Mouse (Mus musculus): ENCODE measurements around the gene Astn2.

Astn2 gene

GRCm38 (mm10) chr4:66310315-66311020 lies 93.9 kb downstream of the Astn2 start:
- DNase-seq = no peak

DNA sequence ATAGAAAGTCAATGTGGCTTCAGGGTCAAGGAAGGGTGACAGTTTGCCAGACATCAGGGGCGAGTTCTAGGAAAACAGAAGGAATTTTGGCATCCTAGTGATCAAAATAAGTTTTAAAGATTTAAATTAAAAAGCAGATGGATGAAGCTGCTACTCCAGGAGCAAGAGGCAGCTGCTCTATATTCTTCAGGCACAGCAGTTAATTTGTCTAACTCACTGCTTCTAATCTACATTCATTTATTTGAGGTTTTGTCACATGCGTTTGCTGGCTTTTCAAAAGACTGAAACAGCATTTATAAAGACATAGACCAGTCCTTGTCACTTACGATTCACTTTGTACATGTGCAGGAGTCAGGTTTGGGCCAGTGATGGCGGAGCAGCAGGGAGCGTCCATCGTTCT lies 98.0 kb downstream of the Astn2 start:
- no peak for DNase-seq

- DNase-seq = peak; percentile 52 to 63
These were observed 101.6 kb downstream of the Astn2 start for GRCm38 (mm10) chr4:66302686-66303310.

GRCm38 (mm10) chr4:66285034-66285433 lies 119.4 kb downstream of the Astn2 start:
- no peak for DNase-seq

DNA sequence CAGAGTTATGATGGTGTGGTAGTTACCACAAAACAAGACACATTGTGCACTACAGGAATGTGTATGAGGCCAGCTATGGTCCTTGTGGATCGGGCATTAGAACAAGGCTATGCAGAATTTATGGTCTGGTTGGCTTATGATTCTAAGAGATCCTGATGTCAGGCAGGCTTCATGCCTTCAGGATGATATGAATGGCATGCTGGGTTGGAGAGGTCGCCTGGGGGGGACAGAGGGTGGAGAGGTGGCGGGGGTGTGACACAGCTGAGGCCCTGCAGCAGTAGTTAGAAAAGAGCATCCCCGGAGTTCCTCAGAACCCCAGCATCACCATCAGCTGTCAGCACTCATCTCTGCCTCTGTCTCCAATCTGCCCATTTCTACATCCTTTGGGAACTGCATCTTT lies 128.3 kb downstream of the Astn2 start:
- peak in 1 of 2 experiments; percentile 7 for DNase-seq

DNA sequence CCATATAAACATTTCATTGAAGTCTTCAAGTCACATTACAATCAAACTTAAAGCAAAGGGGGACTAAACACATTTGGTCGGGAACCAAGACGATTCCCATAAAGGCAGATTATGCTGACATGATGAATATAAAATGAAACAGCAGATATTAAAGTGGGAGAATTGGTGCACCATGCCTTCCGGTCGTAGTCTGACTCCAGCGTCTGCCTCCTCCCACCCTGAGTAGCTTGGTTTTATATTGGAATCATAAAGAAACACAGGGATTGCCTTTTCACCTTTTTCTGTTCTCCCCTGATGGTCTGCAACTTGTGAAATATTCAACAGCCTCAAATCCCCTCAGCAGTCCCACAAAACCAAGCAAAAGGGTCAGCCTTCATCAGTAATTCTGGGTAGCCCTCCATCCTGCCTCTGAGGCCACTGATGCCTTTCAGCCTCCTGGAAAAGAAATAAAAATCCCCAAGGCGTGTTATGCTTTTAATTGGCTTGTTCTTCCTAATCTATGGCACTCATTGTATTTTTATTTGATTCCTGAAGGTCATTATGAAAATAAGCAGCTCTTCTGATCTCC lies 132.8 kb downstream of the Astn2 start:
- no peak for DNase-seq

DNA sequence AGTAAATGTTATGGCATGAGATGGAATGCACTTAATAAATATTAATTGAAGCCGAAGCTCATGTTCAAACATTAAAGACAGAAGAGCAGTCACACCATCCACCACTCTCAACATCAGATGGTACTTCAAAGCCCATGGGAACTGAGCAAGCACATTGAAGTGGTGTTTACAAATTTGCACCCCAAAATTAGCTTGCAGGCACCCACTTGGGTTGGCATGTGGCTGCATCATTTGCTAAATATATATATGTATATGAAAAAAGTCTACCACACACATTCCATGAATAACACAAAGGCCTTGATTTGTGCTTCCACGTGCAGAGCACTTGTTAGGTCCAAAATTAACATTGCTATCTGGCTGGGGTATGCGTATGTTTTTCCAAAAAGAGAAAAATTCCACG lies 140.4 kb downstream of the Astn2 start:
- no peak for DNase-seq

DNA sequence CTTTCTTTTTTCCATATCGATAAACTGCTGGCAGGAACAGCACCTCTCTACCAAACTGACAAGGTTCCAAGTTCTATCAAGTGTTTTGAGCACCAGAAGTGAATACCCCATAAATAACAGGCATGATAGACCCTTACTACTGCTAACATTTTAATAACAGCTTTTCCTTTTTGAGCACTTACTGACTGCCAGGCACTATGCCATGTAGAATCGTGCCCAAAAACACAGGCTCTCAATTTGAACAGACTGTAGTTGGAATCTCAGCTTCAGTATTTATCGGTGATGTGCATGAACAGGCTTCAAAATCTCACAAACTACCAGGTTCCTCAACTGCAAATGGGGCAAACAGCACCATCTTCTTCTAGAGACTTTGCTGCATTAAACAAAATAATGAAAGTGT lies 143.1 kb downstream of the Astn2 start:
- peak; percentile 28 to 64 for DNase-seq

- no peak for DNase-seq
These were observed 145.5 kb downstream of the Astn2 start for GRCm38 (mm10) chr4:66258905-66259304.

- DNase-seq = no peak
These were observed 149.5 kb downstream of the Astn2 start for GRCm38 (mm10) chr4:66254695-66255492.

- no peak for DNase-seq
These were observed 155.9 kb downstream of the Astn2 start for GRCm38 (mm10) chr4:66248521-66248920.

GRCm38 (mm10) chr4:66242683-66243082 lies 161.7 kb downstream of the Astn2 start:
- peak in 1 of 2 experiments; percentile 32 for DNase-seq

DNA sequence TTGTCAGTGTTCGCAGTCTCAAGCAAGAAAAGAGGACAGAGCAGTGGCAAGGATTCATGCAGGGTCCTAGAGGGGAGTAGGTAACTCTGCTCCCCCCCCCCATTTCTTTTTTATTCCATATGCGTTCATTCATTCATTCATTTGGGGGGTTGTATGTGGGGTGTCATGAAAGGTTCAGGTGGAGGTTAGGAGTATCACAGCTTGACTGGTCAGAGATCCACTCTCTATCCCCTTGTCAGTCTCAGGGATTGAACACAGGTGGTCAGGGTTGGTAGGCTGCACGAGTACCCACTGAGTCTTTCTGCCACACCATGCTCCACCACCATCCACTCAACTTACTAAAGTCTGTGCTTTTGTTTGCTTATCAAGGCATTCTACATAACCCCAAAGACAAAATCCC lies 171.6 kb downstream of the Astn2 start:
- no peak for DNase-seq

GRCm38 (mm10) chr4:66232350-66232749 lies 172.1 kb downstream of the Astn2 start:
- no peak for DNase-seq

- no peak for DNase-seq
These were observed 173.7 kb downstream of the Astn2 start for GRCm38 (mm10) chr4:66230735-66231134.

GRCm38 (mm10) chr4:66222602-66223317 lies 181.7 kb downstream of the Astn2 start:
- DNase-seq = peak in 1 of 2 experiments; percentile 27

DNA sequence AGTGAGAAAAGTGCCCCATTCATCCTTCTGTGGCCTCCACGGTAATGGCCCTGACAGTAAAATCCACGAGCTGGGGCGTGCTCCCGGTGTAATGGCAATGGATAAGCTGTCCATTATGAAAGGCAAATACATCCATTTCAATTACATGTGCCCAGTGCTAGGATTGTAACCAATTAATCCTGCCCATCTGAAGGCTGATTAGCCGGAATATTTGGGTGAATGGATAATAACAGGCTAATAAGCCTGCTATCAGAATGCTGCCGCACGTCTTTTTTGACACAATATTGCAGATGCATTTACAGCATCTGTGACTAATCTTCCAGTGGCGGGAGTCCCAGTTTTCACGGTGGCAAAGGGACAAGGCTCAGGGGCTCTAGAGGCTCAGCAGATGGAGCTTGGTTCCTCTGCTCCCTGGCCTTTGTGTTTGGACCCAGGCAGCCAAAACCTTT lies 189.2 kb downstream of the Astn2 start:
- peak; percentile 74 to 77 for DNase-seq

- DNase-seq = peak; percentile 54 to 62
These were observed 214.8 kb downstream of the Astn2 start for GRCm38 (mm10) chr4:66189636-66190035.

GRCm38 (mm10) chr4:66175887-66176533 lies 228.4 kb downstream of the Astn2 start:
- no peak for DNase-seq

GRCm38 (mm10) chr4:66171583-66171982 lies 232.8 kb downstream of the Astn2 start:
- DNase-seq = peak; percentile 43 to 54

- no peak for DNase-seq
These were observed 233.6 kb downstream of the Astn2 start for GRCm38 (mm10) chr4:66170787-66171186.

GRCm38 (mm10) chr4:66169485-66169884 lies 234.9 kb downstream of the Astn2 start:
- no peak for DNase-seq

Data from cerebellum, postnatal 14 days (tissue).